Mouse (Mus musculus) G1E (cell line): ENCODE data around the gene Smg6.

Experiments used
- CTCF ChIP-seq: IDR thresholded peaks from 2 replicates; pipeline ENCODE4 v1.5.1; 2012; ENCODE audit warnings: low read depth, low read length, inconsistent platforms, mixed read lengths
- TAL1 ChIP-seq: conservative IDR thresholded peaks from 2 replicates; pipeline ENCODE4 v1.6.1; 2012; ENCODE audit warnings: low read depth, low read length, inconsistent platforms, mixed read lengths

- TF ChIP-seq CTCF (no peak), TAL1 (no peak)
These were observed 36.3 kb downstream of the Smg6 start for GRCm38 (mm10) chr11:74961953-74962352.
